Mouse (Mus musculus) layer of hippocampus, postnatal 36 days (tissue): Measurements from ENCODE around the gene Pip4k2b. TPM values are rescaled to one million over a fixed set of nuclear protein-coding genes. Genes with fewer than 3 reads are reported as not detected.

ENCODE experiments used
- DNase-seq, 2 experiments: peaks; one replicate each; pipeline ENCODE4 v3.0.0; 2022
- microRNA-seq, 2 experiments: library from miRNA; unstranded; fragments of <30 nt; microRNA quantifications; one replicate each; pipeline ENCODE4 v1.2.0; 2021
- total RNA-seq, 2 experiments: library from RNA; stranded (reverse); gene quantifications; 2 replicates each; pipeline ENCODE4 v1.2.3; 2021

Gene Pip4k2b
- total RNA-seq, 2 experiments from 2014 or later, result 109 to 112 TPM

- DNase-seq, result no peak
Observed at GRCm38 (mm10) chr11:97666221-97666620, 78.3 kb downstream of the Pip4k2b start.

- no peak for DNase-seq
Observed at GRCm38 (mm10) chr11:97665431-97665830, 79.1 kb downstream of the Pip4k2b start.

Small RNA genes within 50 kb of the gene (microRNA-seq; reads per million reads assigned to microRNA genes)
- gene Mir6927 (0 to 0.42 reads per million in 2 experiments), gene Mir8102 (0 to 0.21 reads per million in 2 experiments)

Other genes starting within 250 kb of the Pip4k2b start
- not detected for gene 4933428G20Rik, start 244.4 kb downstream of the Pip4k2b start, total RNA-seq
- 100 to 1,000 TPM; 230 to 247 TPM for gene Srcin1, start 168.5 kb downstream of the Pip4k2b start, total RNA-seq
- gene Epop, start 115.0 kb downstream of the Pip4k2b start, total RNA-seq, result 10 to 100 TPM; 33.6 to 34.2 TPM
- gene Mllt6, start 81.3 kb downstream of the Pip4k2b start, total RNA-seq, result 100 to 1,000 TPM; 105 to 110 TPM
- gene Cisd3, start 58.9 kb downstream of the Pip4k2b start, total RNA-seq, result 10 to 100 TPM; 52.8 to 58.2 TPM
- 10 to 100 TPM; 23.5 to 30.6 TPM for gene Pcgf2, start 44.2 kb downstream of the Pip4k2b start, total RNA-seq
- gene Psmb3, start 41.3 kb downstream of the Pip4k2b start, total RNA-seq, result 100 to 1,000 TPM; 125 to 129 TPM
- 10 to 100 TPM; 19.5 to 19.8 TPM for gene Cwc25, start 21.9 kb upstream of the Pip4k2b start, total RNA-seq
- gene 1700001P01Rik, start 31.2 kb upstream of the Pip4k2b start, total RNA-seq, result 1 to 10 TPM in 1 of 2 experiments, under 1 TPM in 1; 0.60 to 1.3 TPM
- 100 to 1,000 TPM; 355 TPM for gene Rpl23, start 37.7 kb upstream of the Pip4k2b start, total RNA-seq
- 10 to 100 TPM; 98.0 to 98.2 TPM for gene Lasp1, start 54.3 kb upstream of the Pip4k2b start, total RNA-seq
- 10 to 100 TPM; 67.5 to 68.4 TPM for gene B230217C12Rik, start 96.1 kb upstream of the Pip4k2b start, total RNA-seq
- gene Fbxo47, start 139.4 kb upstream of the Pip4k2b start, total RNA-seq, result 1 to 10 TPM; 1.5 to 2.1 TPM
- gene Plxdc1, start 241.7 kb upstream of the Pip4k2b start, total RNA-seq, result 10 to 100 TPM in 1 of 2 experiments, 1 to 10 TPM in 1; 8.2 to 10.0 TPM